ENCODE assay signal across 14 mouse cellular contexts in genomic region chr5:120472770-120473169, GRCm38 (mm10). TPM values are rescaled to one million over a fixed set of nuclear protein-coding genes. Genes with fewer than 3 reads are reported as not detected.
DNase-seq lines count a peak whose midpoint lies in the region; ATAC-seq and TF ChIP-seq lines count a peak whose summit lies in the region.
"Had no signal": no experiment of that assay in that cellular context is flagged by ENCODE, and none has a peak within 500 bp of the region (broad histone marks: within the 10 kb centered on the region; RNA-seq: fewer than 3 reads in every experiment).

Gene Sdsl (minus strand): TSS chr5:120472810.

- peaks cover 9% of the 10 kb centered on the region for H3K27me3 ChIP-seq in kidney, embryonic 15.5 days
- H3K27me3 ChIP-seq in stomach, embryonic 15.5 days (replicated peaks), result 0 out of 2 replicates have a peak, but pooled peaks cover 4% of the 10 kb centered on the region
- H3K27me3 ChIP-seq: lung, embryonic 15.5 days had no signal

- peaks cover 6% of the 10 kb centered on the region for H3K4me1 ChIP-seq in kidney, embryonic 15.5 days
- H3K4me1 ChIP-seq in bone marrow, adult 2 months (ENCODE audit: control insufficient read depth, insufficient read depth, low read length), result no peaks in the 10 kb centered on the region
- H3K4me1 ChIP-seq in stomach, embryonic 15.5 days, result no peaks in the 10 kb centered on the region
- H3K4me1 ChIP-seq: embryonic facial prominence, embryonic 12.5 days; lung, embryonic 15.5 days had no signal

- no peaks in the 10 kb centered on the region for H3K36me3 ChIP-seq in kidney, embryonic 15.5 days
- no peaks in the 10 kb centered on the region for H3K36me3 ChIP-seq in stomach, embryonic 15.5 days
- H3K36me3 ChIP-seq: embryonic facial prominence, embryonic 12.5 days; forebrain, embryonic 10.5 days; limb, embryonic 13.5 days; lung, embryonic 15.5 days had no signal

- H3K9me3 ChIP-seq in kidney, embryonic 15.5 days (replicated peaks), result no peaks in the 10 kb centered on the region
- no peaks in the 10 kb centered on the region for H3K9me3 ChIP-seq in stomach, embryonic 15.5 days
- H3K9me3 ChIP-seq: embryonic facial prominence, embryonic 12.5 days; forebrain, embryonic 10.5 days; limb, embryonic 13.5 days; lung, embryonic 15.5 days had no signal

- no peak within 1 kb of the TSS for H3K27ac ChIP-seq in kidney, embryonic 15.5 days
- no peak within 1 kb of the TSS for H3K27ac ChIP-seq in bone marrow, adult 2 months (ENCODE audit: control insufficient read depth, insufficient read depth, low read depth, low read length, poor library complexity)
- H3K27ac ChIP-seq in stomach, embryonic 15.5 days, result no peak within 1 kb of the TSS
- H3K27ac ChIP-seq in left cerebral cortex, adult 2 months, result no peak within 1 kb of the TSS
- H3K27ac ChIP-seq: embryonic facial prominence, embryonic 12.5 days; forebrain, embryonic 10.5 days; limb, embryonic 13.5 days; lung, embryonic 15.5 days had no signal

- no peak within 1 kb of the TSS for H3K9ac ChIP-seq in kidney, embryonic 15.5 days
- H3K9ac ChIP-seq in stomach, embryonic 15.5 days, result no peak within 1 kb of the TSS
- H3K9ac ChIP-seq: embryonic facial prominence, embryonic 12.5 days; limb, embryonic 13.5 days; lung, embryonic 15.5 days had no signal

- no peak for ATAC-seq in kidney, embryonic 15.5 days (replicated peaks; ENCODE audit: low FRiP score)
- ATAC-seq in stomach, embryonic 15.5 days (ENCODE audit: insufficient read depth, low FRiP score, low read depth), result no peak

- DNase-seq in kidney, adult 8-10 months, result no peak
- no peak for DNase-seq in adrenal gland, adult 8-10 months
- DNase-seq in left cerebral cortex, adult 2 months (ENCODE audit: extremely low spot score in 1 of 2, low spot score in 2 of 2), result no peak
- DNase-seq in thymus, postnatal 25 days, result no peak
- DNase-seq: cerebellum, adult 9-11 months; kidney, postnatal 10 days; thymus, postnatal 4 days had no signal

- no peak for TF ChIP-seq POLR2A in bone marrow, adult 2 months (IDR thresholded peaks at IDR 0.05; ENCODE audit: borderline replicate concordance, control insufficient read depth, low read depth, low read length)

- no peak within 1 kb of the TSS for H3K4me2 ChIP-seq in kidney, embryonic 15.5 days
- H3K4me2 ChIP-seq in stomach, embryonic 15.5 days, result no peak within 1 kb of the TSS
- H3K4me2 ChIP-seq: embryonic facial prominence, embryonic 12.5 days; limb, embryonic 13.5 days; lung, embryonic 15.5 days had no signal

- no peak for TF ChIP-seq CTCF in bone marrow, adult 2 months (IDR thresholded peaks at IDR 0.05; ENCODE audit: control insufficient read depth, insufficient read depth, low read length)
- no peak for TF ChIP-seq CTCF in left cerebral cortex, adult 2 months (IDR thresholded peaks at IDR 0.05)

- intact Hi-C loops in left cerebral cortex, adult 2 months (cut with DNase I), result no loop called here

- 73% methylated on average over 8 of the region's 8 CpGs for WGBS in kidney, embryonic 15.5 days
- WGBS in bone marrow, adult 2 months, result 75% methylated on average over 8 of the region's 8 CpGs
- WGBS in stomach, embryonic 15.5 days, result 51% methylated on average over 8 of the region's 8 CpGs

- H3K4me3 ChIP-seq in kidney, embryonic 15.5 days (replicated peaks), result no peak within 1 kb of the TSS
- no peak within 1 kb of the TSS for H3K4me3 ChIP-seq in bone marrow, adult 2 months (replicated peaks; ENCODE audit: control insufficient read depth, low read depth, low read length)
- no peak within 1 kb of the TSS for H3K4me3 ChIP-seq in stomach, embryonic 15.5 days (replicated peaks)
- H3K4me3 ChIP-seq in left cerebral cortex, adult 2 months, result no peak within 1 kb of the TSS
- H3K4me3 ChIP-seq: embryonic facial prominence, embryonic 12.5 days; forebrain, embryonic 10.5 days; limb, embryonic 13.5 days; lung, embryonic 15.5 days had no signal

RNA-seq across cellular contexts. Expression of gene Sdsl, which starts in this region (rescaled TPM):
- polyA plus RNA-seq in kidney, embryonic 15.5 days (2015; fragmentation: Nextera tagmentation; extraction: Ambion mirVana), result 11.2 and 14.4 TPM in 2 replicates
- 100 to 1,000 TPM in 3 of 4 experiments, 10 to 100 TPM in 1; 96.5 to 107 (median 105) TPM for total RNA-seq in adrenal gland, adult 8-10 months (2022)
- polyA plus RNA-seq in bone marrow, adult 2 months (2011; ENCODE audit: insufficient read depth, insufficient read length, low replicate concordance, missing spikeins), result 11.6 and 13.0 TPM in 2 replicates
- 15.9 and 19.4 TPM in 2 replicates for polyA plus RNA-seq in stomach, embryonic 15.5 days (2015; fragmentation: Nextera tagmentation; extraction: Ambion mirVana)
- total RNA-seq in left cerebral cortex, adult 2 months (2021), result 1 to 10 TPM; 5.3 to 7.4 TPM

Comparison
In these comparisons a context has a peak if more than half of its experiments do, and no peak if none do; other contexts are left out.
1. RNA of gene Sdsl (total RNA-seq): 96.5 to 107 TPM in adrenal gland, adult 8-10 months; 5.3 to 7.4 TPM in left cerebral cortex, adult 2 months; every median in the first group is over 10 times any median in the second.